Mouse (Mus musculus) inflammation-experienced regulatory T-cells, adult 16 weeks (primary cell): ENCODE results near the gene Sept12. TPM values are rescaled to one million over a fixed set of nuclear protein-coding genes. Genes with fewer than 3 reads are reported as not detected.

Source experiments
- polyA plus RNA-seq: library from polyadenylated mRNA; unstranded; fragments of 100-300 nt; shearing (Covaris generic); gene quantifications from one replicate; pipeline ENCODE4 v1.2.1, GENCODE M21; 2017

Gene Sept12
- not detected for polyA plus RNA-seq

GRCm38 (mm10) chr16:4997553-4997952 is at the start of gene Sept12:
Gene Sept12, minus strand, starts transcription at chr16:4997852.

GRCm38 (mm10) chr16:5013054-5013838 is 15.6 kb upstream of the Sept12 start, which contains the start of gene Rogdi:
Gene Rogdi, minus strand, starts transcription at chr16:5013553.

GRCm38 (mm10) chr16:5007067-5007466 is 9.4 kb upstream of the Sept12 start, which contains the start of gene Smim22:
Gene Smim22, plus strand, starts transcription at chr16:5007288.

GRCm38 (mm10) chr16:4963797-4964709 is 33.6 kb downstream of the Sept12 start, which contains the start of gene Anks3:
Gene Anks3, minus strand, starts transcription at chr16:4964205.

GRCm38 (mm10) chr16:4938461-4938860 is 59.2 kb downstream of the Sept12 start, which contains the start of gene Nudt16l1:
Gene Nudt16l1, plus strand, starts transcription at chr16:4938761.

Other genes with a start within 250 kb of the Sept12 start
- 45.5 TPM for gene Cdip1, start 207.6 kb downstream of the Sept12 start, polyA plus RNA-seq
- gene 4930562C15Rik, start 162.4 kb downstream of the Sept12 start, polyA plus RNA-seq: 0.35 TPM
- 53.9 TPM for gene Ubald1, start 117.5 kb downstream of the Sept12 start, polyA plus RNA-seq
- gene Mgrn1, start 111.6 kb downstream of the Sept12 start, polyA plus RNA-seq: 80.7 TPM
- 163 TPM for gene Nudt16l1, start 59.1 kb downstream of the Sept12 start, polyA plus RNA-seq
- 96.9 TPM for gene Anks3, start 33.6 kb downstream of the Sept12 start, polyA plus RNA-seq
- not detected for gene Smim22, start 9.4 kb upstream of the Sept12 start, polyA plus RNA-seq
- gene Rogdi, start 15.7 kb upstream of the Sept12 start, polyA plus RNA-seq: 24.5 TPM
- gene Glyr1, start 52.0 kb upstream of the Sept12 start, polyA plus RNA-seq: 188 TPM
- 16.7 TPM for gene Ubn1, start 52.2 kb upstream of the Sept12 start, polyA plus RNA-seq
- gene Ppl, start 134.6 kb upstream of the Sept12 start, polyA plus RNA-seq: not detected
- gene Sec14l5, start 149.3 kb upstream of the Sept12 start, polyA plus RNA-seq: not detected
- 18.8 TPM for gene Nagpa, start 206.2 kb upstream of the Sept12 start, polyA plus RNA-seq
- not detected for gene AU021092, start 224.4 kb upstream of the Sept12 start, polyA plus RNA-seq
- gene Alg1, start 235.8 kb upstream of the Sept12 start, polyA plus RNA-seq: 45.3 TPM